Mouse (Mus musculus) bone marrow, adult 2 months (tissue): ENCODE data around the gene Fam160a2.

Experiments
- CTCF ChIP-seq: fragments of 200-500 bp; IDR thresholded peaks from 2 replicates; pipeline ENCODE4 v1.5.1; 2011; ENCODE audit warnings: low read length, control low read depth; ENCODE audit not compliant: control insufficient read depth, insufficient read depth
- POLR2A ChIP-seq: fragments of 200-500 bp; IDR thresholded peaks from 2 replicates; pipeline ENCODE4 v1.6.1; 2011; ENCODE audit warnings: low read depth, mild to moderate bottlenecking, control low read depth, low read length, borderline replicate concordance; ENCODE audit not compliant: control insufficient read depth

DNA sequence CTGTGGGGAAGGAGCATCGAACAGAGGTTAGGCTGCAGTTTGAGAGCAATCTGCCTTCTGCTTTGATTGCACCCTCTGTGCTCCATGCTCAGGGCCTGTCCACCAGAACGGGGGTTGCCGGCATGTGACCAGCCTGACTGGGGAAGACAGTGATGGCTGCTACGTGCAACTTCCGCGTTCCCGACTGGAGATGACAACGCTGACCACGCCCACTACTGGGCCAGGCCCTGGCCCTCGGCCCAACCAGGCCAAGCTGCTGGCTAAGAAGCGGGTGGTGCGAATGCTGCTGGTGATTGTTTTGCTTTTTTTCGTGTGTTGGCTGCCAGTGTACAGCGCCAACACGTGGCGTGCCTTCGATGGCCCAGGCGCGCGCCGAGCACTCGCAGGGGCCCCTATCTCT lies 34.9 kb upstream of the Fam160a2 start:
- no peak for TF ChIP-seq CTCF
- no peak for TF ChIP-seq POLR2A
